Mouse (Mus musculus) activated CD4-positive, CD25-positive, alpha-beta regulatory T cell, adult 4 months (primary cell): ENCODE data around the gene Armc5. TPM values are rescaled to one million over a fixed set of nuclear protein-coding genes. Genes with fewer than 3 reads are reported as not detected.

Source experiments
- ATAC-seq: one replicate; pipeline ENCODE4 v1.8.0; 2017
- polyA plus RNA-seq, 2 experiments: library from polyadenylated mRNA; unstranded; fragments of 100-300 nt; shearing (Covaris generic); gene quantifications; one replicate each; pipeline ENCODE4 v1.2.1; 2017

Armc5 gene
- polyA plus RNA-seq, 2 experiments from 2014 or later = 3.9 to 5.6 TPM

DNA sequence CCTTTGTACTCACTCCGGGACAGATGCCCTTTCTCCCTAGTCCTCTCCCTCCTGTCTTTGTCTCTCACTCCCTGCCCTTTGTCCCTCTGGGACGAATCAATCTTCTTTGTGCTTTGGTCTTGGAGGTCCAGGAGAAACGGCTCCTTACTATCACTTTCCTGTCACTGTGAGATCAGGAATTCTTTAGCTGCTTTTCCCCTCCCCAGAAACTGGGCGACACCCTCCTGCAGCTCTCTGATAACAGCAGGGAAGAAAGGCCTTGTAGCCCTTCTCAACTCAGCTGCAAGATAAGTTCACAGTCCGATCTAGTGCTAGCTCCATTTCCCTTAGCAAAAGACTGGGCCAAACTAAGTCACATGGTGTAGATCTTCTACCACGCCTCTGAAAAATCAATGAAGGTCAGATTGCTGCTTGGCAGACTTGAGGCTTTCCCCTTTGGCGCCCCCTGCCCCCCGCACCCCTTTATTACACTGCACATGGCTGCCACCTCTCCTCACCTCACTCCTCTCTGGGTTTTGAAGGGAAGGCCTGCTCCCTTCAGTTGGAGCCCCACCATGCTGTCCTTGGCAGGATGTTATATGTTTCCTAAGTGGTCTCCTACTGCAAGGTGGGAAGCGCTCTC lies 51.9 kb downstream of the Armc5 start:
- no peak for ATAC-seq

Other genes starting within 250 kb of the Armc5 start
- gene Pycard, start 243.5 kb upstream of the Armc5 start, polyA plus RNA-seq = 100 to 1,000 TPM; 429 to 455 TPM
- under 1 TPM in 1 of 2 experiments, not detected in 1; 0.36 TPM for gene Trim72, start 233.4 kb upstream of the Armc5 start, polyA plus RNA-seq
- gene Itgam, start 174.7 kb upstream of the Armc5 start, polyA plus RNA-seq = under 1 TPM; 0.66 to 0.94 TPM
- gene Gm49368, start 174.7 kb upstream of the Armc5 start, polyA plus RNA-seq = under 1 TPM in 1 of 2 experiments, not detected in 1; 0.08 TPM
- gene Itgax, start 107.8 kb upstream of the Armc5 start, polyA plus RNA-seq = not detected
- gene Itgad, start 83.0 kb upstream of the Armc5 start, polyA plus RNA-seq = under 1 TPM in 1 of 2 experiments, not detected in 1; 0.40 TPM
- not detected for gene Cox6a2, start 31.0 kb upstream of the Armc5 start, polyA plus RNA-seq
- gene 9130023H24Rik, start 689 bp downstream of the Armc5 start, polyA plus RNA-seq = 1 to 10 TPM; 4.0 to 5.8 TPM
- under 1 TPM in 1 of 2 experiments, not detected in 1; 0.59 TPM for gene Tgfb1i1, start 9.5 kb downstream of the Armc5 start, polyA plus RNA-seq
- not detected for gene Slc5a2, start 28.3 kb downstream of the Armc5 start, polyA plus RNA-seq
- gene BC017158, start 60.8 kb downstream of the Armc5 start, polyA plus RNA-seq = 10 to 100 TPM in 1 of 2 experiments, 1 to 10 TPM in 1; 7.8 to 10.1 TPM
- 100 to 1,000 TPM; 294 to 357 TPM for gene Rgs10, start 181.4 kb downstream of the Armc5 start, polyA plus RNA-seq
- 10 to 100 TPM; 22.6 to 37.2 TPM for gene Tial1, start 224.4 kb downstream of the Armc5 start, polyA plus RNA-seq